Mouse (Mus musculus) stomach, postnatal 0 days (tissue): ENCODE measurements at regions not wholly inside any gene's neighbourhood (a gene's known extent, or its start where the extent isn't known, plus 50 kb on each side); places are given as distances from the start of the nearest gene placed in this dataset.

Source experiments
- CTCF ChIP-seq: IDR thresholded peaks from 2 replicates; pipeline ENCODE4 v1.5.1; 2016; ENCODE audit warnings: antibody characterized with exemption, low read depth, mild to moderate bottlenecking, moderate library complexity
- EP300 ChIP-seq: optimal IDR thresholded peaks from 2 replicates; pipeline ENCODE3; 2016; ENCODE audit warnings: antibody characterized with exemption

DNA sequence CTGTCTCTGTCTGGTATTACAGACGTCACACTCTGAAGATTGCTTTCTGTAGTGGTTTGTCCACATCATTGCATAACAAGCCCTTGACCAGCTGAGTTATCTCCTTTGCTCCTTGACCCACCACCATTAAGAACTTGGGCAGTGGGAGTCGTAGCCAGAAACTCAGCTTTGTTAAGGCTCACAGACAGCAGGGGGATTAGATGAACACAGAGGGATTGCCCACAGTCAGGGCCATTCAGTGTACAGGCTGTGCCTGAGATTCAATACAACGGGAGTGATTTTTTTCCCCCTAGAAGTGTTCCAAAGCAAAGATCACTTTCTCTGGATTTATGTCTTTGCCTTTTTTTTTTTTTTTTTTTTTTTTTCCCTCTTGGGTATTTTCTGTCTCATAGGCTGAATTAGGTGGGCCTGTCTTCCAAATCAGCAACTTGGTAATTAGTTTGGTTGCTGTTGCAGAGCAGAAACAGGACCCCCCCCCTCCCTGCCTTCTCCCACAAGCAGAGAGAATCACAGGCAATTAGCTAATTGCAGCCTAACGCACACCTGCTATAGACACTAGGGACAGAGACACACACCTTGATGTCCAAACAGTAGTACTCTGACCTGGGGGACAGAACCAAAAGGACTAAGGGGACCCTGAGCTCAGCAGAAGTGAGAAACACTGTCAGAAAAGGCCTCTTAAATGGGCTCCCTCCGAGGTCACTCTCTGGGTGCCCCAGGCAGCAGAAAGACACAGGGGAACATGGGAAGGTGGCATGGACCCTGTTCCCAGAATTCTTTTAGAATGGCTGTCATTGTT is 340.4 kb upstream of the Dynlrb2 start:
- TF ChIP-seq CTCF (no peak), EP300 (no peak)
